Mouse (Mus musculus): ENCODE measurements around the gene Tex14.

GRCm38 (mm10) chr11:87449200-87449547 lies 44.3 kb downstream of the Tex14 start:
- TF ChIP-seq CTCF (IDR thresholded peaks at IDR 0.05; ENCODE audit: control insufficient read depth, insufficient read depth, insufficient read length) (no peak), MYOG (IDR thresholded peaks at IDR 0.05; ENCODE audit: control insufficient read depth, extremely low read depth, insufficient read length) (no peak)

All from C2C12 (cell line).